Comparison of ENCODE assay signal across 20 mouse cellular contexts in the genomic region with DNA sequence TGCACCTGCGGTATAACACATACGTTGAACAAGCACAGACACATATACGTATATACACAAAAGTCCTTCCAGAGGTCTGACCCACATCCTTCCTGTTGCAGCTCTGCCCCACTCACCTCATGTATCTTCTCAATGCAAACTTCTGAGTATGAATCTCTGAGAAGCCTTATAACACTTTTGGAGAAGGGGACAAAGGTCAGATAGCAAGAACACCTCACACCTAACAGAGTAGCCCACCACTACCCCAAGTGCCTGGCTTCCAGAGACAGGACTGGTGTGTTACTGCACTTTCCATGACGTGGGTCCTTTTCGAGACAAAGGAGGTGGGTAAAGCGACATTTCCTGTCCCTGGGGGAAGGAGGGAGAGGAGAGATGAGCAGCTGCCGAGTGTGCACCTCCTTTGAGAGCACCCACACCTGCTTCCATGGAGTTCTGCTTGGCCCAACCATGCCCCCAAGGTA. TPM values are rescaled to one million over a fixed set of nuclear protein-coding genes. Genes with fewer than 3 reads are reported as not detected.
DNase-seq lines count a peak whose midpoint lies in the region; ATAC-seq and TF ChIP-seq lines count a peak whose summit lies in the region.
"Had no signal": no experiment of that assay in that cellular context is flagged by ENCODE, and none has a peak within 500 bp of the region (broad histone marks: within the 10 kb centered on the region; RNA-seq: fewer than 3 reads in every experiment).

TSS of gene Sh2d2a (plus strand) at position 106 of the 461 bp plus-strand sequence.

- H3K27ac ChIP-seq in spleen, adult 2 months (ENCODE audit: insufficient read depth, low read length) = peak within 1 kb of the TSS; percentile 93
- H3K27ac ChIP-seq: forebrain, embryonic 13.5 days; layer of hippocampus, adult 2 months; liver, embryonic 12.5 days; midbrain, embryonic 13.5 days; neural tube, embryonic 12.5 days had no signal

- 19% methylated on average over 7 of the region's 7 CpGs for WGBS in spleen, adult 2 months

- DNase-seq in lung, postnatal 25 days (ENCODE audit: low spot score) = peak; percentile 14
- DNase-seq in lung, postnatal 36 days = no peak
- DNase-seq in spleen, adult 2 months (ENCODE audit: low read depth in 1 of 2, low spot score in 2 of 2) = peak; percentile 59 to 85
- peak; percentile 78 to 83 for DNase-seq in thymus, postnatal 36 days
- no peak for DNase-seq in frontal cortex, adult 2 months (ENCODE audit: extremely low spot score in 1 of 2, low spot score in 1 of 2)
- no peak for DNase-seq in right cerebral cortex, postnatal 4 days
- DNase-seq in gastrocnemius, adult 18-20 months (ENCODE audit: low spot score) = no peak
- DNase-seq: cerebellum, adult 11-12 months; gastrocnemius, postnatal 10 days; heart, postnatal 36 days; lung, postnatal 10 days; right cerebral cortex, adult 18-20 months had no signal

- peaks cover 4% of the 10 kb centered on the region; the same call in 1 of the 2 replicates for H3K36me3 ChIP-seq in spleen, adult 2 months (ENCODE audit: control insufficient read depth, insufficient read depth, low read length)
- H3K36me3 ChIP-seq: liver, embryonic 12.5 days; midbrain, embryonic 13.5 days; neural tube, embryonic 12.5 days had no signal

- no peaks in the 10 kb centered on the region for H3K27me3 ChIP-seq in spleen, adult 2 months (ENCODE audit: control insufficient read depth, insufficient read depth, low read length)
- H3K27me3 ChIP-seq: midbrain, embryonic 13.5 days; neural tube, embryonic 12.5 days had no signal

- H3K4me3 ChIP-seq in spleen, adult 2 months (ENCODE audit: extremely low read depth, insufficient read depth, insufficient read length) = peak within 1 kb of the TSS; percentile 59
- H3K4me3 ChIP-seq: forebrain, embryonic 13.5 days; layer of hippocampus, adult 2 months; liver, embryonic 12.5 days; midbrain, embryonic 13.5 days; neural tube, embryonic 12.5 days had no signal

- peak; percentile 79 for TF ChIP-seq POLR2A in spleen, adult 2 months (IDR thresholded peaks at IDR 0.05; ENCODE audit: low read depth, low read length)

- TF ChIP-seq CTCF in spleen, adult 2 months (IDR thresholded peaks at IDR 0.05; ENCODE audit: extremely low read depth, insufficient read depth, insufficient read length, insufficient replicate concordance) = no peak

- peaks cover 13% of the 10 kb centered on the region; the same call in 1 of the 2 replicates for H3K4me1 ChIP-seq in spleen, adult 2 months (ENCODE audit: control insufficient read depth, insufficient read depth, insufficient read length)
- H3K4me1 ChIP-seq: forebrain, embryonic 13.5 days; liver, embryonic 12.5 days; midbrain, embryonic 13.5 days; neural tube, embryonic 12.5 days had no signal

- ATAC-seq in common myeloid progenitor, adult 5-6 weeks (replicated peaks; ENCODE audit: low read depth, poor library complexity, severe bottlenecking) = peak; percentile 29; the same call in 1 of the 2 replicates
- ATAC-seq: forebrain, embryonic 13.5 days; liver, embryonic 12.5 days; midbrain, embryonic 13.5 days had no signal

RNA-seq across cellular contexts. Expression of gene Sh2d2a, which starts in this region (rescaled TPM):
- total RNA-seq in common myeloid progenitor, adult 5-6 weeks (2017) = 0.59 TPM in 1 of 2 replicates, not detected in the other
- 27.4 and 29.1 TPM in 2 replicates for polyA plus RNA-seq in spleen, adult 2 months (2012; rRNA removed)
- polyA plus RNA-seq in frontal cortex, adult 2 months (2012; rRNA removed) = 0.02 and 0.06 TPM in 2 replicates
- total RNA-seq in gastrocnemius, adult 18-20 months (2021) = not detected
- total RNA-seq: layer of hippocampus, adult 2 months; left cerebral cortex, postnatal 25 days had no signal
- polyA plus RNA-seq: cortical plate, adult 2 months; forebrain, embryonic 13.5 days; midbrain, embryonic 13.5 days; neural tube, embryonic 12.5 days had no signal

Comparison
In these comparisons a context has a peak if more than half of its experiments do, and no peak if none do; other contexts are left out.
1. RNA of gene Sh2d2a (polyA plus RNA-seq): 27.4 to 29.1 TPM in spleen, adult 2 months; 0.02 to 0.06 TPM in frontal cortex, adult 2 months; every median in the first group is over 10 times any median in the second.
2. DNase-seq: peak in lung, postnatal 25 days (single experiment), spleen, adult 2 months (2 of 2) and thymus, postnatal 36 days (2 of 2); none in lung, postnatal 36 days (single experiment), frontal cortex, adult 2 months (0 of 2), right cerebral cortex, postnatal 4 days (single experiment) and gastrocnemius, adult 18-20 months (single experiment).
3. Peak in ATAC-seq in common myeloid progenitor, adult 5-6 weeks; RNA of the gene not detected or under 1 TPM.